Mouse (Mus musculus) gastrocnemius, postnatal 25 days (tissue): Measurements from ENCODE around the gene Angptl7. TPM values are rescaled to one million over a fixed set of nuclear protein-coding genes. Genes with fewer than 3 reads are reported as not detected.

Experiments used
- DNase-seq: peaks from one replicate; pipeline ENCODE4 v3.0.0; 2022
- total RNA-seq, 2 experiments: library from RNA; stranded (reverse); gene quantifications; 1 replicate in 1 of 2; 2 replicates in 1 of 2; pipeline ENCODE4 v1.2.3; 2021

The Angptl7 gene
- total RNA-seq, 2 experiments from 2014 or later, result 9.4 to 22.7 TPM

DNA sequence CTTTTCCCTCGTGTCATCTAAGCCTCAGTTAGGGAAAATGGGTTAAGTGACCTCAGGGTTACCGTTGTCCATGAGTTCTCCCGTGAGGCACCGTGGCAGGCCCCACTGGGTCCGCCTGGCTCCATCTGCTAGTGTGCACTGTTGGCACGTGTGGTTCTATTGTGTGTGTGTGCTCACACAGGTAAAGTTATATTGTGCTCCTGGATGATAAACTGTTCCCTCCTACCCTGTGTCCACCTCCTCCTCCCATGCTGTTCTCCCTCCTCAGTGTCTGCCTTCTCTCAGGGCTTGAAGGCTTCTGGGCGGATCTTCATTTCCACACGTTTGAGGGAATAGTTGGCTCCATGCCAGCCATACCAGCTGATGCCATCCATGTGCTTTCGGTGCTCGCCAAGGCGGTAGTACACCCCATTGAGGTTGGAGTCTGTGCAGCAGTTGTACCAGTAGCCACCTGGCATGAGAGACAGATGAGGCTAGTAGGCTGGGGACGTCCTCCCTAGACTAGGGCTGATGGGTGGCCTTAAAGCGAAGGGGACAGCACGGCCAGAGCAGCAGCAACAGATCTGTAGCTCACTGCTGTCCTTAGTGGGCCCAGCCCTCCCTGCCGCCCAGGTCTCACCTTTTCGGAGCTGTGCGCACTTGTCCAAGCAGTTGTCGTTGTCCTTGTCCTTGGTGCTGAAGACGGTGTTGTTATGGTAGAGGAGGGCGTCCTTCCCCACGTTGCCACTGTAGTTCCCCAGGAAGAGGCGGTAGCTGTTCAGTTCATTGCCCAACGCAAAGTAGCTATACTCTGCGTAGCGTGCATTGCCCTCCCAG lies 4.2 kb downstream of the Angptl7 start:
- no peak for DNase-seq

DNA sequence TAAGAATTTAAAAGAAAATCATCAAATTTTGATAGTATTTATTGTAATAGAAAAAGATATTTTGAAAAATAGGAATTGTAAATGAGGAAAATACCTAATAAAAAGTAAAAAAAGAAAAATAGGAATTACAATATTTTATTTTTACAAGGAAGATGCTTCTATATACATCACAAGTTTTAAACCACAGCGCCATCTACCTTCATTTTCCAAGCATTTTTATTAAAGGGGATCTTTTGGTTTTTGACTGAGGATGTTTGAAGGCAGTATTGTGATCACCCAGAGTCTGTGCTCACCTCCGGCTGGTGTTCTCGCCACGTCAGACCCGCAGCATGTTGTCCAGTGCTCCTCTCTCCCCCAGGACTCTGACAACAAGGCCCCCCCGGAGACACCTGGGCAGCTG lies 5.1 kb downstream of the Angptl7 start:
- no peak for DNase-seq

DNA sequence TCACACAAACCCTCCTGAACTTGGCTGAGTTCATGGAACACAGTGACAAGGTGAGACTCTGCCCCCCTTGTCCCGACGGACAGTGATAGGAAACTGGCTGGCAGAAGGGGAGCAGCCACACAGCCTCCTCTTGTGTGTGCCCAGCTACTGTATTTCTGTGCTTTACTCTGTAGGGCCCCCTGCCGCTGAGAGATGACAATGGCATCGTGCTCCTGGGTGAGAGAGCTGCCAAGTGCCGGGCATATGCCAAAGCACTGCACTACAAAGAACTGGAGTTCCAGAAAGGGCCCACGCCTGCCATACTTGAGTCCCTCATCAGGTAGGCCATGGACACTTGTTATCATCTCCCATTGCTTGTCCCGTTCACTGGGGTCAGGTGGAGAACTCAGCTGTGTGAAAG lies 8.8 kb downstream of the Angptl7 start:
- no peak for DNase-seq

DNA sequence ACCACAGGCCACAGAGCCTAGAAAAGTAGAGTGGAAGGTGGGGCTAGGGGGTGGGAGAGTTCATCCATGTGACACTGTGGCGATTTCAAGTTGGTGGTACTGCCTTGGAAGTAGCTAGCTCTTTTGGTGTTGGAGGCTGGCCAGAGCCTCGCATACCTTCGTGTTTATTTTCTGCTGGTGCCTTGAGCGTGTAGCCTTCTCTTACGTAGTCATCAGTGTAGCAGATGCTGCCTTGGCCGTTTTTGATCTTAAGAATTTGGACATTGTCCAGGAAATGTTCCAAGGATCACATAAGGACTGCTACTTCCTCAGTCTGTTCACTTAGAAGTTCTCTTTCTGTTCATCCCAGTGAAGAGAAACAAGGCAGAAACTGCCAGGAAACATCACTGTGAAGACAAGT lies 9.8 kb downstream of the Angptl7 start:
- DNase-seq, result no peak

DNA sequence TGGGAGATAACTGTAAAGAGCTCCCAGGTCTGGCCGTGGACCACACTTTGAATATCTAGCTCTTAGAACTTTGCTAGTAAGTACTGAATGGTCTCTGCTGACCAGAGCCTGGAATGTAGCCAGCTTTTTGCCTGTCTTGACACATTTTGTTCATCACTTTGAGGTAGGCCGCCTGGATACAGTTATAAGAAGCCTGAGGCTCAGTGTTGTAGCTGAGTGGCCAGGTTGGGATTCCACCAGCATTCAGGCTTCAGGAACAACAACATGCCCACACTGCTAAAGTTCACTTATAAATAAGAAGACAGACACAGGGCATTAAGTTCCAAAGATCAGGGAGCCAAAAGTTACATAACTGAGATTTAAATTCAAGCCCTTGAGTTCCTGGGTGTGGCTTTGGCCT lies 12.4 kb downstream of the Angptl7 start:
- DNase-seq, result no peak

DNA sequence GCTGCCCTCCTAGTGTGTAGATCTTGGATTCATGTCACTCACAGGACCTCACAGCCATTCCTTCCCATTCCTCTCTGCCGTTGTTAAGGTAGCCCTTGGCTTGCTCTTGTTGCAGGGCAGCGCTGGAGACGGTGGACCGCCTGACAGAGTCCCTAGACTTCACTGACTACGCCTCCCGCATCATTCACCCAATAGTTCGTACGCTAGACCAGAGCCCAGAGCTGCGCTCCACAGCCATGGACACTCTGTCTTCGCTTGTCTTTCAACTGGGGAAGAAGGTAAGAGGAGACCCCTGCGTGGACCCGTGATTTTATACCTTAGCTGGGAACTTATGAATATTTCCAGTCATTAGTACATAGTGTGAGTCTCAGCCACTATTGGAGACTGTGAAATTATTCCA lies 15.7 kb downstream of the Angptl7 start:
- DNase-seq, result no peak

DNA sequence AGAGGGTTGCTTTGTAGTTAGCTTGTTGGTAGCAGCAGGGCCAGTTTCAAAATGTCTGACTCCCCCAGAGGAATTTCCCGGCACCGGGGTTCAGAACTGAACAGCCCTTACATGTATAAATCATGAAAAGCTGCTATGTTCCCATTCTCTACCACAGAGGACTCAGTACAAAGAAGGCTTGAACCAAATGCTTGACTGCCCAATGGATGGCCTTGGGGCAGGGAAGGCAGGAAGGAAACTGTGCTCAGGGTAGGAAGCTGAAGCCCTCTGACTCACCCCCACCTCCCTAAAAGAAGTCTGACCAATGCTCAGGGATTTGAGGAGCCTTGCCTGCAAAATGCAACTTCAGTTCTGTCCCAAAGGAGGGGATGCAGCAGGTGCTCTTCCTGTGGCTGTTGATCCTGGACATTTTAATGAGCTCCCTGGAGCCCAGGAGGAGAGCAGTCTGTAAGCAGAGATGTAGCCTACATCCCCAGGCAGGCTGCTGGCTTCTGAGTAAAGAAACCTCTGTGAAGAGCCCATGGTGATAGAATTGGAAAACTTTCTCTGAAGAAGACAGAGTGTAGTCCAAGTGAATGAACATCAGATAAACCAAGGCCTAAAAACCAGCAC lies 18.6 kb downstream of the Angptl7 start:
- no peak for DNase-seq

DNA sequence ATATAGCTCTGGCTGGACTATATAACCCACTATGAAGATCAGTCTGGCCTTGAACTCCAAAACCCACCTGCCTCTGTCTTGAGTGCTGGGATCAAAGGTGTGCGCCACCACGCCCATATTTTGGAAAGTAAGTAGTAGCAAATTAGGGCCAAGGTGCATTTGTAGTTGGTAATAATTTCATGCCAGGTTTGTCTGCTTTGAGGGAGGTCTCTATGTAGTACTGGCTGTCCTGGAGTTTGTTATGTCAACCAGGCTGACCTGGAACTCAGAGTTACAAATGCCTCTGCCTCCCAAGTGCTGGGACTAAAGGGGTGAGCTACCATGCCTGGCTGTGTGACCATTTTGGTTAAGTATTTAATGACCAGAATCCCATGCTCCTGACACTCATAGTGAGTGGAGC lies 20.0 kb downstream of the Angptl7 start:
- DNase-seq, result no peak

DNA sequence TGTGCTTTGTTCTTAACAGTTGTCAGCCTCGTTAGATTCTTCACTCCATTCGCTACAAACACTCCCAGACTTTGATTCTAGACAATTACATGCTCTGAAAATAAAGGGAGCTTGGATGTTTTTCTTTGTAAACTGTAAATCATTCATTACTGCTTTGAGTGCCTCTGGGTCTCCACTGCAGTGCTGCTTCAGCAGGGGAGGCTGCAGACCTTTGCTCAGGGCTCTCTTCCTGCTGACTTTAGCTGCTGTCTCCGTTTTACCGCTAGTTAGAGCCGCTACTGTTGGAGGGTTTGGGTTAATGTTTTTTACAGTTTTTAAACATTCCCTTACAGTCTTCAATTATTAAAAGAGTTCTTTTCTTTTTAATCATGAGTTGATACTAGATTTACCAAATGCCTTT lies 26.8 kb downstream of the Angptl7 start:
- DNase-seq, result no peak

DNA sequence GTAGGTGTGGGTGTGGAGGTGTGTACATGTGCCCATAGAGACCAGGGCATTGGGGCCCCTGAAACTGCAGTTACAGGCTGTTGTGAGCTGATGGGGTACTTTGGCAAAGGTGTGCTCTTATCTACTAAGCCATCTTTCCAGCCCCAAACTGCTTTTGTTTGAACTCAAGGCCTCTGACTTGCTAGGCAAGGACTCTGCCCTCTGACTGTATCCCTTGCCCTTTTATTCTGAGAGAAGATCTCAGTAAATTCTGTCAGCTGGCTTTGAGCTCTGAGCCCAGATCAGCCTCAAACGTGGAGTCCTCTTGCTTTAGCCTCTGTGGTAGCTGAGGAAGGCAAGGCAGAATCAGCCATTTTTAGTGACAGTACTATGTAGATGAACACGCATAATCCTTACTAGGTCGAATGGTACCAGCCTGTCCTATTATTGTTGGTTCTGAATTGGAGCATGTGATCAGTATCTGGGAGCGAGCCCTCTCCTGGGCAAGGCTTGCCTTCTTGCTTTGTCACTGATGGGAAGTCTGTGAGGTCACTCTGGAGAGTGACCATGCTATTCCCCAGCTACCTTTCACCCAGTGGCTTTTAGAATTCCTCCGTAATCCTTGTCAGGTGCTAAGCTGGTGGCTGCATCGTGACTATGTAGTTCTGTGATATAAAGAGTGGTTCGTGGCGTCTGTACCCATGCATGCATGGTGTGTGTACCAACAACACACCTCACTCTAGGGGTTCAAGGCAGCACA lies 27.7 kb downstream of the Angptl7 start:
- DNase-seq, result no peak

DNA sequence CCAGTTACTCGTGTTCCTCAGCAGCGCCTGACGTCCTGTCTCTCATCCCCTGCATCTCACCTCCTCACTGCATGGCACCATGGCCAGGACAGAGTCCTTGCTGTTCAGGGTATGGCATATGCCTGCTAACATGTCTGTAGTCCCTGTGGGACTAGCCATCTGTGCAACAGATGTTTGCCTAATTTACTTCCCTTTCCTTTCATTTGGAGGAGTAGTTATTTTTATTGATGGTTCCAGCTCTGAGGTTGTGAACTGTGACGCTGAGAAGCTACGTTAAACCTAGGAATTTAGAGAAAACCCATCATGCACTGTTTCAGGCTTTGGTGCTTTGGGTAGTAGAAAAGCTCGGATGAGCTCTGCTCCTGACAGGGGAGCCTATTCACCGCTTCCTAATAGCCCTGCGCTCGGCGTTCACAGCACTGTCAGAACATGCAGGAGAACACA lies 28.9 kb downstream of the Angptl7 start:
- no peak for DNase-seq

DNA sequence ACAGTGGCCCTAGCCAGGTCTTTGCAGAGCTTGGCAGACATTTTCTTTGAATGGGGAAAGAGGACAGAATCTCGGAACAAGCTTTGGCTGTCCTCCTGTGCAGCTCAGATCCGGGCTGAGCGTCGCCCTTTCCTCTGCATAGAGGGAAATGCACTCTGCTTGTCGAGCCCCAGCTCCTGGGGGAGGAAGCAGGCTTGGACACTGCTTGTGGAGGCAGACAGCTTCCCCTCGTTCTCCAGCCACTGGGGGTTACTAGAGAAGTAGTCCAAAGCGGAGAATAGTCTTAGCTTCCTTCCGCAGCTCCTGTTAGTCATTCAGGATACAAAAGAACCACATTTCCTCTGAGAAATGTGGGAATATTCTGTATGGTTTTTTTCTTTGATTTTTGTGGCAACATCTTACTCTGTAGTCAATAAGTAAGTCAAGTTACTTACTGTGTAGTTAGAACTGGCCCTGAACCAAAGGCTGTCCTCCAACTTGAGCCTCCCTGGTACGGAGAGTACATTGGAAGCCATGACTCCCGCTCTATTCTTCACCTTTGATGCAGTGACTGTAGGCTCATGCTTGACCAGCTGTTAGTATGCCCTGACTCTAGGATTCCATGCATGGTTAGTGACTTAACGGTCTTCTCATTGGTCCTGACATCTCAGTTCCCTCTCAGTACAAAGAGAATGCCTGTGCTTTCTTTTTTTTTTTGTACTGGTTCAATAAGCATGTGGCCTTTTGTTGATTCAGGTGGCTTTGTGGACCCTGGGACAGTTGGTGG lies 30.6 kb downstream of the Angptl7 start:
- DNase-seq, result no peak

DNA sequence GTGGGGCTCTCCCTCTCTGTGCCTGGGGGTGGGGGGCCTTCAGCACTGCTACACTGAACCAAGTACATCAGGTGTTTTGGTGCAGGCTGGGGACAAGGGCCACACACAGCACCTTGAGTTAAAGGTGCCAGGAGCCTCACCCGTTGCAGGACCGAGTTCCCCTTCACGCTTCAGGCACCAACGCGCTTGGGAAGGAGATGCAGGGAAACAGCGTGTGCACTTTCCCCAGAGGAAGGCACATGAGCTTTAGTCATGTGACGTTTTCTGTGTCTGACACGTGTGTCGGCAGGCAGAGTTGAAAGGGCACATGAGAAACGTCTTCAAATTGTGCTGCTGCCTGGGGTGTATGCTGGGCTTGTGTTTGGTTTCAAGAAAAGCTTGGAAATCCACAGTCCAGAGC lies 31.9 kb downstream of the Angptl7 start:
- no peak for DNase-seq

DNA sequence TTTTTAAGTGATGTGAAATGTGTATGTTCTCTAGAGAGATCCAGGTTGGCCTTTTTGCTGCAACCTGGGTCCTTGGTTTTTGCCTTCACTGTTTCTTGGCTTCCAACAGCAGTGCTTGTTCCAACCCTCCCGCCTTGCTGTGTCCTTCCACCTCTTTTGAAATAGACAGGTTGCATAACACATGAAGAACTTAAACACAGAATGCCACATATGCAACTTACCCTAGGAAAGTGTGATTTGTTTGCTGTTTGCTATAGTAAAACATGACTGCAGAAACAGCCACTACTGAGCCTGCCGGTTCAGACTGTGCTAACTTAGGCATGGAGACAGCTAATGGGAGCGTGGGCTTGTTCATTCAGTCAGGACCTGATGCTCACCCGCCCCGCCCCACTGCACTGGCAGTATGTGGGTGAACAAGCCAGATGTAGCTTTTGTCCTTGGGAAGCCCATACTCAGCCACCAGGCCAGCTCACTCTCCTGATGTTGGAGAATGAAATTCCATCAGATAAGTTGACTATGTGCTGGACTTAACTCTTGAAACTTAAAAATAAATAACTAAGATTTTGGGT lies 33.7 kb downstream of the Angptl7 start:
- no peak for DNase-seq

DNA sequence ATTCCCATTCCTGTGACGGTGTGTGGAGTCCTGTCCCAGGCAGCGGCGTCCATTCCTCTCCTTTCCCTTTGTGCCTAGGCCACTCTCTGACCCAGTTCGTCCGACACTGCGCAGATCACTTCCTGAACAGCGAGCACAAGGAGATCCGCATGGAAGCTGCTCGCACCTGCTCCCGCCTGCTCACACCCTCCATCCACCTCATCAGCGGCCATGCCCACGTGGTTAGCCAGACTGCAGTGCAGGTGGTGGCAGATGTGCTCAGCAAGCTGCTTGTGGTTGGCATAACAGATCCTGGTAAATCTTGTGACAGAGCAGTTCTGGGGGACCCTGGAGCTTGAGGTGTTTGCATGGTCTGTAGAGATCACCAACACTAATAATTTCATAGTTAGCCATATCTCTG lies 35.4 kb downstream of the Angptl7 start:
- no peak for DNase-seq

DNA sequence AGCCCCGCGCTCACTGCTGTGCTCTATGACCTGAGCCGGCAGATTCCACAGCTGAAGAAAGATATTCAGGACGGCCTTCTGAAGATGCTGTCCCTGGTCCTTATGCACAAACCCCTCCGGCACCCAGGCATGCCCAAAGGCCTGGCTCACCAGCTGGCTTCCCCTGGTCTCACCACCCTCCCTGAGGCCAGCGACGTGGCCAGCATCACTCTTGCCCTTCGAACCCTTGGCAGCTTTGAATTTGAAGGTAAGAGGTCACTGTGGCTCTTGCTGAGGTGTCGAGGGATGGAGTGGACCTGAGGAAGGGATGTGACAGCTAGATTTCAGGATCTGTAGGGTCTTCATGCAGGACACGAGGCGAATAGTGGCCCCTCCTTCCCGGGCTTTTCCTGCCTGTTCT lies 36.0 kb downstream of the Angptl7 start:
- DNase-seq, result no peak

DNA sequence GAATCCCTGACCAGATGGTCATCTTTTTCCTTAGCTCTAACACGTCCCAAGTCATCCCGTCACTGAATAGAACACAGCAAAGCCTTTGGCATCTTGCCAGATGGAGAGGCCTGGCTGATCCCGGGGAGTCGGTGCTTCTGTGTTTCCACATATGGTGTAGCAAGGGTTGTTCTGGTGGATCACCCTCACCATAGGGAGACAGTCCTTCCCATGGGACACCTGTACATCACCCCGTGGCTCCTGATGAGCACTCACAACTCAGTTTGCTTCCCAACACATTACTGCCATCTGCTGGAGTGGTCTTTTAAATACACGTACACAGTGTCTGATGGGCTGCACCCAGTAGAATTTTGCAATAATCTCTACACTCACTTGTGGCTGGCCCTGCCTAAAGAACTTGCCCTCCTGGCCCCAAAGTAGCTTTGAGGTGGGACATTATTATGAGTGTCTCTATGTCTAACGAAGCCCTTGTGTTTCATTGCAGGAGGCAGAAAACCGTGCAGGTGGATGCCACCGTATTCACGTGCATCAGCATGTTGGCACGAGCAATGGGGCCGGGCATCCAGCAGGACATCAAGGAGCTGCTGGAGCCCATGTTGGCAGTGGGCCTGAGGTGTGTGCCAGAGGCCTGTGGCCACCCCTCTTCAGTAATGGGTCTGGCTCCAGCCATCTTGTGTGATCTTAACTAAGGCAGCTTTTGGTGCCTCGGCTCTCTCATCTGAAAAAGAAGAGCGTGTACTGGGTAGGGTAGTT lies 36.9 kb downstream of the Angptl7 start:
- DNase-seq, result no peak

DNA sequence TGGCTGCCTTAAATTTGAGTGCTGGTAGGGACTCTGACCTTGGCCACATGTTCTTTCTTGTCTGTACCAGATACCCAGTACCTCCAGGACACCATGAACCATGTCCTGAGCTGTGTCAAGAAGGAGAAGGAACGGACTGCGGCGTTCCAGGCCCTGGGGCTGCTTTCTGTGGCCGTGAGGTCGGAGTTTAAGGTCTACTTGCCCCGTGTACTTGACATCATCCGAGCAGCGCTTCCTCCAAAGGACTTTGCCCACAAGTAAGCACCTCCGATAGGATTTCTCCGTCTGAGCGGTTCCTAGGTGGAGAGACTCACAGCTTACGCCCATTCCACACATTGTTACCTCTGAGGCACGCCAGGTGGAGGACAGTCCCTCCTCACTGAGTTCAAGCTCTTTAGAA lies 37.5 kb downstream of the Angptl7 start:
- no peak for DNase-seq

DNA sequence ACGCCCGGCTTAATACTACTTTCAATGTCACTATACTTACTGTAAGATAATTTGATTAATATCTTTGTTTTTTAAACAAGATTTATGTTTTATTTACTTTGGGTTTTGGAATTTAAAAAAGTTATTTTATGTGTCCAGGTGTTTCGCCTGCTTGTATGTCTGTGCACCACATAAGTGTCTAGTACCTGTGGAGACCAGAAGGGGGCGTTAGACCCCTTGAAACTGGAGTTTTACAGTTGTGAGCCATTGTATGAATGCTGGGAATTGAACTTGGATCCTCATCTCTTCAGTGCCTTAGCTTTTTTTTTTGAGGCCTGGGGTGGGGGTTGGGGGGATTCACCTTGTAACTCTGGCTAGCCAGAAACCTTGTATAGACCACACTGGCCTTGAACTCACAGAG lies 38.5 kb downstream of the Angptl7 start:
- DNase-seq, result no peak

DNA sequence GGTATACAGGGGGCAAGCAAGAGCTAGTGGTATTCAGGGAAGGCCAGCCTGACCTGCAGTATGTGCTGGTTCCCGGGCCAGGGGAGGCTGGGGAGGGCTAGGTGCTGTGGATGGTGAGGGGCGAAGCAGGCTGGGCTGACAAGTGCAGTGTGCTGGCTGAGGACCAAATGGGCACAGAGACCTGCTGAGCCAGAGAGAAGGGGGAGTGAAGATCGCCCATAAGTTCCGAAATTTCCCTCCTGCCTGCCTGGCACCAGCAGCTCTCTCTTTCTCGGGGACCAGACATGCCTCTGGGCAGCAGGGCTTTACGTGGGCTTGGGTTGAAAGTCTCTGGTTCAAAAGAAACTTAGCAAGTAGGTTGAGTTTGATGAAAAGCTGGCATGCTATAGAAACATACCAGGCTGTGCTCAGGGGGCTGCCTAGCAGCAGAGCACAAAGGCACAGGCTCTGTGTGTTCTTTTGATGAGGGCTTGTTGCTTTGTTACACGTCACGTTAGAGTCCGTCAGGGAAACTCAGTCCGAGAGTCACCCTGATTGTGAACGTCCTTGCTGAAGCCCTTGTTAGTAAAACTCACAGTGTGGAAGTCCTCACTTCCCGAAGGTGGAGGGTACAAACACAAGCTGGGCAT lies 39.5 kb downstream of the Angptl7 start:
- no peak for DNase-seq

DNA sequence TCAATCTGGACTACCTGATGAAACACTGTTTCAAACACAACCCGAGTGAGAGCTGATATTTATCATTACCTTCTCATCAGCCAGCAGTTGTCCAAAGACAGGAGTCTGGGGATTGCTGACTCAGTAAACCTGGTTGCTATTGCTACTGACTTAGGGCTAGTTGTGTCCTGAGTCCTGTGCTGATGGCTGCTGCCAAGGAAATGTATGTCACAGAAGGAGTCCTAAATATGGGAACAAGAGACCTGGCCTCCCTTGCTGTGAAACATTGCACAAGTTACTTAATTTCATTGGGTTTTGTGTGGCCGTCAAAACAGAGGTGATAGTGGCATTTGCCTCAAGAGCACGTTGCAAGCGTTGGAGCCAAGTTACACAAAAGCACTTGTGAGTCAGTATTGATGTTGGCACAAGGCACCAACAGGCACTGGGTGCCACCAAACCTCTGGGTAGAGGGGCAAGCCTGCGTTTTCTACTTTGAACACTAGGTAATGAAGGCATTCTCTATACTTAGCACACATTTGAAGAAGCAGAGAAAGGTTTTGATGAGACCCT lies 44.7 kb downstream of the Angptl7 start:
- DNase-seq, result no peak
